ENCODE assay signal across 18 mouse cellular contexts in the genomic region with DNA sequence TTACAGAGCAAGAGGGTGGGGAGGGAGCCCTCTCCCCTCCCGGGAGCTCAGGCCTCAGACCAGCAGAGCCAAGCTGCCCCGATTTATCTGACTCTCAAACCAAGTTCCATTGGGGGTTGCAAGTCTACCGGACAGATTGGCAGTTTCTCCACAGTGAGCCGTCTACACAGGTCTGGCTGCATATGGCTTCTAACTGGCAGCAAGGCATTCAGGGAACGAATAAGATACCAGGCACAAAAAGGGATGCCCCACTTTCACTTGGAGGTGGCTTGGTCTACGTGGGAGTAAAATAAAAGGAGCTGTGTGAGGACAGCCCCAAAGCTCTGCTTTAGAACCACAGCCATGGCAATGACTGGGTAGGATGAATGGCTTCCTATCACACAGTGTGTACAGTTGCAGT.
DNase-seq lines count a peak whose midpoint lies in the region; ATAC-seq and TF ChIP-seq lines count a peak whose summit lies in the region.
"Had no signal": no experiment of that assay in that cellular context is flagged by ENCODE, and none has a peak within 500 bp of the region (broad histone marks: within the 10 kb centered on the region; RNA-seq: fewer than 3 reads in every experiment).

No protein-coding gene starts in this region.

- H3K27me3 ChIP-seq in forebrain, postnatal 0 days (ENCODE audit: insufficient read depth, low read length) = no peaks in the 10 kb centered on the region
- H3K27me3 ChIP-seq in midbrain, embryonic 13.5 days = peaks cover 27% of the 10 kb centered on the region
- H3K27me3 ChIP-seq: Patski had no signal

- no peak for DNase-seq in frontal cortex, postnatal 25 days (ENCODE audit: low spot score in 2 of 2)
- DNase-seq in right cerebral cortex, adult 18-20 months = peak; percentile 70
- DNase-seq in right cerebral cortex, postnatal 10 days (ENCODE audit: low spot score in 2 of 2) = no peak
- no peak for DNase-seq in forebrain, postnatal 0 days
- no peak for DNase-seq in kidney, postnatal 4 days
- DNase-seq in ovary, postnatal 10 days (ENCODE audit: low spot score) = no peak
- DNase-seq: adrenal gland, postnatal 10 days; cerebellum, adult 9-11 months; kidney, adult 11 months; liver; thymus, postnatal 14 days had no signal

- H3K27ac ChIP-seq in forebrain, postnatal 0 days (ENCODE audit: low read depth, low read length) = 0 out of 2 replicates have a peak overlapping the region, but pooled peaks have one; percentile 15
- H3K27ac ChIP-seq in midbrain, embryonic 13.5 days = no peak overlapping the region
- H3K27ac ChIP-seq: embryonic facial prominence, embryonic 13.5 days; kidney, postnatal 0 days had no signal

- H3K36me3 ChIP-seq in forebrain, postnatal 0 days (ENCODE audit: insufficient read depth) = no peaks in the 10 kb centered on the region
- H3K36me3 ChIP-seq in midbrain, embryonic 13.5 days = no peaks in the 10 kb centered on the region
- H3K36me3 ChIP-seq: embryonic facial prominence, embryonic 13.5 days had no signal

- no peak overlapping the region for H3K9ac ChIP-seq in forebrain, postnatal 0 days
- no peak overlapping the region for H3K9ac ChIP-seq in midbrain, embryonic 13.5 days (replicated peaks)

- peak; percentile 84 for ATAC-seq in frontal cortex, adult (ENCODE audit: low TSS enrichment)
- no peak for ATAC-seq in forebrain, postnatal 0 days
- ATAC-seq in midbrain, embryonic 13.5 days = no peak
- ATAC-seq: lung, postnatal 0 days; Patski had no signal

- H3K4me2 ChIP-seq in forebrain, postnatal 0 days (ENCODE audit: low read depth) = no peak overlapping the region
- no peak overlapping the region for H3K4me2 ChIP-seq in midbrain, embryonic 13.5 days (replicated peaks)

- peaks cover 15% of the 10 kb centered on the region; the same call in 1 of the 2 replicates for H3K4me1 ChIP-seq in forebrain, postnatal 0 days (ENCODE audit: insufficient read depth)
- H3K4me1 ChIP-seq in midbrain, embryonic 13.5 days (replicated peaks) = peaks cover 22% of the 10 kb centered on the region

- H3K9me3 ChIP-seq in forebrain, postnatal 0 days (ENCODE audit: low read length) = no peaks in the 10 kb centered on the region
- no peaks in the 10 kb centered on the region for H3K9me3 ChIP-seq in midbrain, embryonic 13.5 days
- H3K9me3 ChIP-seq: embryonic facial prominence, embryonic 13.5 days had no signal

- 23% methylated on average over 6 of the region's 6 CpGs for WGBS in forebrain, postnatal 0 days
- 34% methylated on average over 6 of the region's 6 CpGs for WGBS in midbrain, embryonic 13.5 days

- no peak overlapping the region for H3K4me3 ChIP-seq in forebrain, postnatal 0 days (ENCODE audit: low read depth, low read length)
- no peak overlapping the region for H3K4me3 ChIP-seq in midbrain, embryonic 13.5 days (replicated peaks)
- H3K4me3 ChIP-seq: embryonic facial prominence, embryonic 13.5 days; myocyte had no signal

- no peak for TF ChIP-seq CTCF in forebrain, postnatal 0 days (IDR thresholded peaks at IDR 0.05; ENCODE audit: low read depth)
